Mouse (Mus musculus): ENCODE data around the gene Map3k21.

DNA sequence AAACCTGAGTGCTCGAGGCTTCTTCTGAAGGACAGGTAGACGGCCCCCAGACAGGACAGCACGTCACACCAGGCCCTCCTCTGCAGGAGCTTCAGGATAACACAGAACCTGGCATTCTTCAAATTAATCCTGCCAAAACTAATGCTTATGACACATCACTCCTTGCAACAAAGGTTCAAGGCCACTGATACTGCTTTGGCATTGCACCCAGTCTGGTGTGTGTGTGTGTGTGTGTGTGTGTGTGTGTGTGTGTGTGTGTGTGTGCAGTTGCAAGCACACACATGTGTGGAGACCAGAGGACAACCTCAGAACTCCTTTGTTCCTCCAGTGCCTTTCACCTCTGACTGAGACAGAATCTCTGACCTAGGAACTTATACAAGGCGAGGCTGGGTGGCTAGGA is 3.0 kb downstream of the Map3k21 start:
- TF ChIP-seq CTCF (IDR thresholded peaks at IDR 0.05; ENCODE audit: low read depth) = no peak
- TF ChIP-seq EP300 (IDR thresholded peaks at IDR 0.05; ENCODE audit: low read depth) = no peak

Measured in heart, postnatal 0 days (tissue).